Mouse (Mus musculus): ENCODE data around the gene Cstad.

DNA sequence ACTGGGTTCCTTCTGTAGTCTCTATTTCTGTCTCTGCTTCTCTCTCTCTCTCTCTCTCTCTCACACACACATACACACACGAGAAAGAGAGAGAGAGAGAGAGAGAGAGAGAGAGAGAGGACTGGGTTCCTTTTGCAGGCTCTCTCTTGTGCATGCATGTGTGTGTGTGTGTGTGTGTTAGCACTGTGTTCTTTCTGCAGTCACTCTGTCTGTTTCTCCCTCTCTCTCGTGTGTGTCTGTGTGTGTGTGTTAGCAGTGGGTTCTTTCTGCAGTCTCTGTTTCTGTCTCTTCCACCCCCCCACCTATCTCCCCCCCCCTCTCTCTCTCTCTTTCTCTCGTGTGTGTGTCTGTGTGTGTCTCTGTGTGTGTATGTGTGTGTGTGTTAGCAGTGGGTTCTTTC lies 48.6 kb upstream of the Cstad start:
- TF ChIP-seq POLR2A (IDR thresholded peaks at IDR 0.05; ENCODE audit: borderline replicate concordance, control insufficient read depth, low read depth, low read length) (no peak), CTCF (IDR thresholded peaks at IDR 0.05; ENCODE audit: control insufficient read depth, insufficient read depth, low read length) (no peak)

All from bone marrow, adult 2 months (tissue).